Mouse (Mus musculus) G1E (cell line): ENCODE data around the gene Sco2. TPM values are rescaled to one million over a fixed set of nuclear protein-coding genes. Genes with fewer than 3 reads are reported as not detected.

Source experiments
- ATAC-seq: 2 replicates; pipeline ENCODE4 v1.8.0; 2016; ENCODE audit warnings: mild to moderate bottlenecking; ENCODE audit not compliant: insufficient number of reproducible peaks, poor library complexity, low FRiP score, severe bottlenecking; ENCODE audit errors: extremely low read depth
- DNase-seq: peaks from one replicate; pipeline ENCODE4 v3.0.0; 2012; ENCODE audit warnings: low spot score
- H3K27me3 ChIP-seq: 2 replicates; pipeline ENCODE4 v1.6.1; 2012; ENCODE audit warnings: mild to moderate bottlenecking, low read length, inconsistent platforms; ENCODE audit not compliant: insufficient read depth
- H3K36me3 ChIP-seq: replicated peaks from 2 replicates; pipeline ENCODE3; 2012; ENCODE audit warnings: mild to moderate bottlenecking, inconsistent platforms
- H3K4me1 ChIP-seq: 2 replicates; pipeline ENCODE4 v1.6.1; 2012; ENCODE audit warnings: low read depth, low read length, inconsistent platforms, mixed read lengths; ENCODE audit not compliant: insufficient read depth
- H3K4me3 ChIP-seq: 2 replicates; pipeline ENCODE4 v1.5.1; 2012; ENCODE audit warnings: low read depth, mild to moderate bottlenecking, inconsistent platforms, low read length, moderate library complexity, mixed read lengths
- H3K9me3 ChIP-seq: replicated peaks from 2 replicates; pipeline ENCODE4 v1.6.1; 2012; ENCODE audit warnings: inconsistent platforms
- CTCF ChIP-seq: IDR thresholded peaks from 2 replicates; pipeline ENCODE4 v1.5.1; 2012; ENCODE audit warnings: low read depth, low read length, inconsistent platforms, mixed read lengths
- GATA1 ChIP-seq: IDR thresholded peaks from 2 replicates; pipeline ENCODE4 v1.6.1; 2012; ENCODE audit warnings: borderline replicate concordance, low read length, inconsistent platforms, mixed read lengths
- GATA2 ChIP-seq: IDR thresholded peaks from 2 replicates; pipeline ENCODE4 v1.6.1; 2012; ENCODE audit warnings: low read depth, low read length, inconsistent platforms, borderline replicate concordance
- POLR2AphosphoS5 ChIP-seq: IDR thresholded peaks from 2 replicates; pipeline ENCODE4 v1.6.1; 2012; ENCODE audit warnings: low read depth, low read length, inconsistent platforms; ENCODE audit not compliant: insufficient replicate concordance
- TAL1 ChIP-seq: conservative IDR thresholded peaks from 2 replicates; pipeline ENCODE4 v1.6.1; 2012; ENCODE audit warnings: low read depth, low read length, inconsistent platforms, mixed read lengths
- polyA plus RNA-seq: library from polyadenylated mRNA; stranded (reverse); fragments of >175 nt; gene quantifications from 2 replicates; pipeline ENCODE4 v1.2.3, GENCODE M21; 2012
- total RNA-seq, 2 experiments: library from RNA; stranded (forward) in 1 of 2; stranded (reverse) in 1 of 2; fragments of 200-1000 nt in 1 of 2; fragments of >200 nt in 1 of 2; fragmentation: Nextera tagmentation in 1 of 2; gene quantifications; 2 replicates each; pipeline ENCODE4 v1.2.3; 2014 to 2017

Sco2 gene
- total and polyA plus RNA-seq, 3 experiments, result 15.0 to 62.3 (median 27.8) TPM

DNA sequence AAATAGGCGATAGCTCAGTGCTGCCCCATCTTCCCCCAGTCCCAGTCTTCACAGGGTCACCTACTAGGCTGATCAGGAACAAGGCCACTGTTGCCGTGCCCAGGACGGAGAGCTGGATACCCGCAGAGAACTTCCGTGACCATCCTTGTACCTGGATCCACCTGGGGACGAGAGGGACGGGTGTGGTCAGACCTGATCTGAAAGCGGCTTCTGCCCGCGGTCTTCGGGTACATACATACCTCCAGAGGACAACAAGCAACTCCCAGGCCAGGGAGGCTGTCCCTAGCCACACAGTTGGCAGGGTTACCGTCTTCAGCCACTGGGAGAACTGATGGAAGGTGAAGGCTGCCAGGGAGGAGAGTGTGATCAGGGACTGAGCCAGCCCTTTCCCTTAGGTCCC is 20.9 kb downstream of the Sco2 start:
- ATAC-seq (no peak), DNase-seq (no peak)
- no peaks in the 10 kb centered on the region for H3K27me3 ChIP-seq
- no peak for TF ChIP-seq GATA1
- H3K4me1 ChIP-seq, result peaks cover 27% of the 10 kb centered on the region
- H3K4me3 ChIP-seq, result no peak overlapping the region
- no peaks in the 10 kb centered on the region for H3K9me3 ChIP-seq
- H3K36me3 ChIP-seq, result peaks cover 61% of the 10 kb centered on the region

- peaks cover 20% of the 10 kb centered on the region for H3K4me1 ChIP-seq
- H3K9me3 ChIP-seq, result no peaks in the 10 kb centered on the region
- TF ChIP-seq GATA1, result no peak
- no peak for TF ChIP-seq CTCF
- TF ChIP-seq TAL1, result no peak
- no peak for TF ChIP-seq POLR2AphosphoS5
- no peak for TF ChIP-seq GATA2
- ATAC-seq (no peak), DNase-seq (no peak)
- no peaks in the 10 kb centered on the region for H3K27me3 ChIP-seq
- no peak overlapping the region for H3K4me3 ChIP-seq
- H3K36me3 ChIP-seq, result peaks cover 54% of the 10 kb centered on the region
These were observed 21.6 kb downstream of the Sco2 start for GRCm38 (mm10) chr15:89352054-89352453.

- Histone ChIP-seq H3K36me3 (peaks cover 54% of the 10 kb centered on the region), H3K9me3 (no peaks in the 10 kb centered on the region)
These were observed 22.3 kb downstream of the Sco2 start for GRCm38 (mm10) chr15:89351302-89351701.

DNA sequence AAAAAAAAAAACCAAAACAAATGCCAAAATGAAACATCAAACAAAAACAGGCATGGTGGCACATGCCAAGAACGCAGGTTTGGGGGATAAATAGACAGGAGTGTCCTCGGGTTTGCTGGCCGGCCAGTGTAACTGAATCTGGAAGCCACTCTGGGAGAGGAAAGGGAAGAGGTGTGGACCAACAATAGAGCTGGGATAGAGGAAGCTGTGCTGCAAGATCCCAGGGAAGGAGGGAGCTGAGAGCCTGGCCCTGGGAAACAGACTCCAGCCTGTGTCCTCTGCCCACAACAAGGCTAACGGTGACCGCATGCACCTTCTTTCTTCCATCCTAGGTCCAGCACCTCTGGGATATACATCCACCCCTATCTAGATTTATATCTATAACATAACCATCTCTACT is 23.2 kb downstream of the Sco2 start:
- H3K4me3 ChIP-seq, result no peak overlapping the region
- H3K9me3 ChIP-seq, result no peaks in the 10 kb centered on the region
- ATAC-seq (no peak), DNase-seq (no peak)
- H3K36me3 ChIP-seq, result peaks cover 54% of the 10 kb centered on the region
- peaks cover 20% of the 10 kb centered on the region for H3K4me1 ChIP-seq
- no peak for TF ChIP-seq CTCF
- TF ChIP-seq POLR2AphosphoS5, result no peak
- no peak for TF ChIP-seq GATA1
- TF ChIP-seq GATA2, result no peak
- TF ChIP-seq TAL1, result no peak
- H3K27me3 ChIP-seq, result no peaks in the 10 kb centered on the region

More at GRCm38 (mm10) chr15:89351302-89351701, 22.3 kb downstream of the Sco2 start:
- no peak for ATAC-seq
- H3K27me3 ChIP-seq, result no peaks in the 10 kb centered on the region
- H3K4me3 ChIP-seq, result no peak overlapping the region
- TF ChIP-seq CTCF (no peak), POLR2AphosphoS5 (no peak), GATA1 (no peak), GATA2 (no peak), TAL1 (no peak)
- DNase-seq, result no peak
- H3K4me1 ChIP-seq, result peaks cover 20% of the 10 kb centered on the region

- no peak for ATAC-seq
- peaks cover 6% of the 10 kb centered on the region; the same call in 1 of the 2 replicates for H3K27me3 ChIP-seq
- TF ChIP-seq GATA1 (no peak), GATA2 (no peak), POLR2AphosphoS5 (no peak), CTCF (no peak), TAL1 (no peak)
- peaks cover 7% of the 10 kb centered on the region for H3K4me1 ChIP-seq
- DNase-seq, result no peak
- no peaks in the 10 kb centered on the region for H3K36me3 ChIP-seq
- no peak overlapping the region for H3K4me3 ChIP-seq
- no peaks in the 10 kb centered on the region for H3K9me3 ChIP-seq
These were observed 30.3 kb downstream of the Sco2 start for GRCm38 (mm10) chr15:89343325-89343724.

GRCm38 (mm10) chr15:89341678-89342077 is 32.0 kb downstream of the Sco2 start:
- ATAC-seq, result no peak
- Histone ChIP-seq H3K36me3 (no peaks in the 10 kb centered on the region), H3K4me3 (no peak overlapping the region), H3K27me3 (peaks cover 9% of the 10 kb centered on the region; the same call in 1 of the 2 replicates), H3K4me1 (peaks cover 7% of the 10 kb centered on the region), H3K9me3 (no peaks in the 10 kb centered on the region)
- DNase-seq, result no peak
- TF ChIP-seq TAL1 (no peak), GATA1 (no peak), POLR2AphosphoS5 (no peak), CTCF (no peak), GATA2 (no peak)
